Mouse (Mus musculus) cortical plate, adult 2 months (tissue): ENCODE results near the gene Kif1c.

Experiments
- CTCF ChIP-seq: fragments of 200-500 bp; IDR thresholded peaks from 2 replicates; pipeline ENCODE4 v1.5.1; 2011; ENCODE audit warnings: mild to moderate bottlenecking, control low read depth, low read length; ENCODE audit not compliant: insufficient read depth; ENCODE audit errors: extremely low read depth
- POLR2A ChIP-seq: fragments of 200-500 bp; IDR thresholded peaks from 2 replicates; pipeline ENCODE4 v1.6.1; 2011; ENCODE audit warnings: mild to moderate bottlenecking, low read length, control low read depth; ENCODE audit not compliant: insufficient read depth; ENCODE audit errors: extremely low read depth

DNA sequence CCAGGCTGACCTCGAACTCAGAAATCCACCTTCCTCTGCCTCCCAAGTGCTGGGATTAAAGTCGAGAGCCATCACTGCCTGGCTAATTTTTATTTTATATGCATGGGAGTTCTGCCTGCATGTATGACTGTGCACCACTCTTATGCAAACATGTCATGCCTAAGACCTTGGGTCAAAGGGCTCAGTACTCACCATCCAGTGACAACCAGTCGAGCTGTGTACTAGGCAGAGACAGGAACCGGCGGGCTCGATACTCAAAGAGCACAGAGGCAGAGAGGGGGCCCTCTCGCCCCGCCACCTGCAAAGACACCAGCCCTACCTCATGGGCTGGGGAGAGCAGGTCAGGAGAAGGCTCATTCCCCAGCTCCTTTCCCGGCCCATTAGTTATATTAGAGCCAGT is 22.3 kb upstream of the Kif1c start:
- TF ChIP-seq CTCF = no peak
- TF ChIP-seq POLR2A = no peak
